In genomic region chr1:133920401-133920800, GRCm38 (mm10) we compare ENCODE assay signal across 14 mouse cellular contexts. TPM values are rescaled to one million over a fixed set of nuclear protein-coding genes. Genes with fewer than 3 reads are reported as not detected.
DNase-seq lines count a peak whose midpoint lies in the region; ATAC-seq and TF ChIP-seq lines count a peak whose summit lies in the region.
"Had no signal": no experiment of that assay in that cellular context is flagged by ENCODE, and none has a peak within 500 bp of the region (broad histone marks: within the 10 kb centered on the region; RNA-seq: fewer than 3 reads in every experiment).

No protein-coding gene starts in this region.

- H3K27ac ChIP-seq in heart, postnatal 0 days (ENCODE audit: low read depth): peak overlapping the region; percentile 80; the same call in 1 of the 2 replicates
- H3K27ac ChIP-seq in midbrain, embryonic 10.5 days (replicated peaks): peak overlapping the region; percentile 65
- H3K27ac ChIP-seq in midbrain, embryonic 16.5 days (ENCODE audit: low read length): no peak overlapping the region
- H3K27ac ChIP-seq in hindbrain, embryonic 16.5 days (ENCODE audit: low read depth, low read length): 0 out of 2 replicates have a peak overlapping the region, but pooled peaks have one; percentile 14
- H3K27ac ChIP-seq in small intestine, adult 2 months (ENCODE audit: insufficient read depth, low read depth, low read length): peak overlapping the region; percentile 82

- no peak for DNase-seq in heart, postnatal 0 days (ENCODE audit: low spot score)
- DNase-seq in heart, adult 11 months: no peak
- no peak for DNase-seq in midbrain, embryonic 10.5 days (ENCODE audit: low spot score)
- no peak for DNase-seq in frontal cortex, postnatal 10 days (ENCODE audit: low spot score in 2 of 2)
- no peak for DNase-seq in B cell, adult 2 months
- DNase-seq: layer of hippocampus, postnatal 36 days; lung, adult 18-20 months; right cerebral cortex, postnatal 4 days; thymus, adult 18-20 months had no signal

- no peaks in the 10 kb centered on the region for H3K36me3 ChIP-seq in heart, postnatal 0 days (replicated peaks; ENCODE audit: control insufficient read depth, insufficient read depth, low read length)
- no peaks in the 10 kb centered on the region for H3K36me3 ChIP-seq in midbrain, embryonic 10.5 days
- H3K36me3 ChIP-seq in midbrain, embryonic 16.5 days (ENCODE audit: control insufficient read depth, insufficient read depth, low read length): no peaks in the 10 kb centered on the region
- H3K36me3 ChIP-seq in hindbrain, embryonic 16.5 days (ENCODE audit: control insufficient read depth, insufficient read depth, low read length): no peaks in the 10 kb centered on the region
- no peaks in the 10 kb centered on the region for H3K36me3 ChIP-seq in small intestine, adult 2 months (ENCODE audit: control insufficient read depth, insufficient read depth, low read length)
- H3K36me3 ChIP-seq: heart, embryonic 12.5 days; kidney, embryonic 15.5 days had no signal

- H3K9ac ChIP-seq in heart, postnatal 0 days (replicated peaks; ENCODE audit: low read depth, low read length): no peak overlapping the region
- H3K9ac ChIP-seq in midbrain, embryonic 16.5 days (ENCODE audit: low read depth, low read length): no peak overlapping the region
- no peak overlapping the region for H3K9ac ChIP-seq in hindbrain, embryonic 16.5 days (ENCODE audit: low read depth, low read length)
- H3K9ac ChIP-seq: heart, embryonic 12.5 days; kidney, embryonic 15.5 days had no signal

- H3K27me3 ChIP-seq in heart, postnatal 0 days (ENCODE audit: control insufficient read depth, insufficient read depth, low read length): no peaks in the 10 kb centered on the region
- peaks cover 21% of the 10 kb centered on the region for H3K27me3 ChIP-seq in midbrain, embryonic 10.5 days (ENCODE audit: low read depth, poor library complexity, severe bottlenecking)
- H3K27me3 ChIP-seq in midbrain, embryonic 16.5 days (ENCODE audit: control insufficient read depth, insufficient read depth, low read depth, low read length): 0 out of 2 replicates have a peak, but pooled peaks cover 2% of the 10 kb centered on the region
- no peaks in the 10 kb centered on the region for H3K27me3 ChIP-seq in hindbrain, embryonic 16.5 days (replicated peaks; ENCODE audit: control insufficient read depth, insufficient read depth, low read length)
- no peaks in the 10 kb centered on the region for H3K27me3 ChIP-seq in small intestine, adult 2 months (ENCODE audit: control insufficient read depth, insufficient read depth, low read length)
- H3K27me3 ChIP-seq: heart, embryonic 12.5 days; kidney, embryonic 15.5 days had no signal

- 59% methylated on average over 3 of the region's 3 CpGs for WGBS in heart, postnatal 0 days
- WGBS in midbrain, embryonic 10.5 days: 45% methylated on average over 3 of the region's 3 CpGs
- WGBS in midbrain, embryonic 16.5 days: 39% methylated on average over 3 of the region's 3 CpGs
- WGBS in hindbrain, embryonic 16.5 days: 18% methylated on average over 3 of the region's 3 CpGs
- WGBS in small intestine, adult 2 months: 13% methylated on average over 3 of the region's 3 CpGs

- peaks cover 38% of the 10 kb centered on the region for H3K4me1 ChIP-seq in heart, postnatal 0 days (ENCODE audit: control insufficient read depth, insufficient read depth)
- peaks cover 41% of the 10 kb centered on the region for H3K4me1 ChIP-seq in midbrain, embryonic 10.5 days
- peaks cover 22% of the 10 kb centered on the region for H3K4me1 ChIP-seq in midbrain, embryonic 16.5 days (ENCODE audit: control insufficient read depth, insufficient read depth, low read length)
- H3K4me1 ChIP-seq in hindbrain, embryonic 16.5 days (ENCODE audit: control insufficient read depth, insufficient read depth, low read depth, low read length): peaks cover 21% of the 10 kb centered on the region
- H3K4me1 ChIP-seq in small intestine, adult 2 months (ENCODE audit: control insufficient read depth, insufficient read depth, insufficient read length, low read length): peaks cover 23% of the 10 kb centered on the region

- ATAC-seq in heart, postnatal 0 days (ENCODE audit: insufficient read depth, low read depth): no peak
- no peak for ATAC-seq in midbrain, embryonic 16.5 days
- no peak for ATAC-seq in hindbrain, embryonic 16.5 days

- H3K9me3 ChIP-seq in heart, postnatal 0 days (replicated peaks; ENCODE audit: control insufficient read depth, low read length): no peaks in the 10 kb centered on the region
- H3K9me3 ChIP-seq in midbrain, embryonic 10.5 days (replicated peaks): no peaks in the 10 kb centered on the region
- H3K9me3 ChIP-seq in midbrain, embryonic 16.5 days (replicated peaks; ENCODE audit: control insufficient read depth, low read length, poor library complexity, severe bottlenecking): no peaks in the 10 kb centered on the region
- no peaks in the 10 kb centered on the region for H3K9me3 ChIP-seq in hindbrain, embryonic 16.5 days (ENCODE audit: control insufficient read depth, low read length)
- H3K9me3 ChIP-seq: heart, embryonic 12.5 days; kidney, embryonic 15.5 days had no signal

- peak overlapping the region; percentile 26; the same call in 1 of the 2 replicates for H3K4me2 ChIP-seq in heart, postnatal 0 days (ENCODE audit: low read depth, low read length)
- no peak overlapping the region for H3K4me2 ChIP-seq in midbrain, embryonic 16.5 days (ENCODE audit: low read length)
- H3K4me2 ChIP-seq in hindbrain, embryonic 16.5 days (ENCODE audit: low read length): peak overlapping the region; percentile 15

- no peak for TF ChIP-seq CTCF in heart, postnatal 0 days (IDR thresholded peaks at IDR 0.05; ENCODE audit: low read depth)
- TF ChIP-seq CTCF in small intestine, adult 2 months (IDR thresholded peaks at IDR 0.05; ENCODE audit: extremely low read depth, insufficient read length, insufficient replicate concordance, low read depth, low read length): no peak

- no peak for TF ChIP-seq EP300 in heart, postnatal 0 days (IDR thresholded peaks at IDR 0.05; ENCODE audit: low read depth)

- no peak for TF ChIP-seq POLR2A in small intestine, adult 2 months (IDR thresholded peaks at IDR 0.05; ENCODE audit: low read depth, low read length)

- no peak overlapping the region for H3K4me3 ChIP-seq in heart, postnatal 0 days (ENCODE audit: low read depth, low read length)
- H3K4me3 ChIP-seq in midbrain, embryonic 10.5 days: no peak overlapping the region
- no peak overlapping the region for H3K4me3 ChIP-seq in midbrain, embryonic 16.5 days (ENCODE audit: low read depth, low read length)
- H3K4me3 ChIP-seq in hindbrain, embryonic 16.5 days (ENCODE audit: low read length): no peak overlapping the region
- peak overlapping the region; percentile 17; the same call in 1 of the 2 replicates for H3K4me3 ChIP-seq in small intestine, adult 2 months (ENCODE audit: low read depth, low read length)
- H3K4me3 ChIP-seq: heart, embryonic 12.5 days; kidney, embryonic 15.5 days had no signal

RNA-seq across cellular contexts. Expression of gene Prelp, which starts 0.8 kb away (rescaled TPM):
- total RNA-seq in heart, postnatal 0 days (2014; rRNA removed; ENCODE audit: low replicate concordance): 5.4 and 6.1 TPM in 2 replicates
- polyA plus RNA-seq in heart, postnatal 0 days (2015; fragmentation: Nextera tagmentation; extraction: Ambion mirVana): 6.2 and 6.5 TPM in 2 replicates
- 0.31 and 0.67 TPM in 2 replicates for polyA plus RNA-seq in midbrain, embryonic 10.5 days (2016; fragmentation: Nextera tagmentation; extraction: Ambion mirVana)
- polyA plus RNA-seq in midbrain, embryonic 16.5 days (2015; fragmentation: Nextera tagmentation; extraction: Ambion mirVana): 8.1 and 9.1 TPM in 2 replicates
- 12.0 and 17.0 TPM in 2 replicates for polyA plus RNA-seq in hindbrain, embryonic 16.5 days (2015; fragmentation: Nextera tagmentation; extraction: Ambion mirVana)
- polyA plus RNA-seq in small intestine, adult 2 months (2012; rRNA removed): 11.4 and 14.2 TPM in 2 replicates

RNA-seq across cellular contexts. Expression of gene Optc, which starts 12.6 kb away (rescaled TPM):
- 3.2 TPM in 1 of 2 replicates, not detected in the other for total RNA-seq in heart, postnatal 0 days (2014; rRNA removed; ENCODE audit: low replicate concordance)
- polyA plus RNA-seq in heart, postnatal 0 days (2015; fragmentation: Nextera tagmentation; extraction: Ambion mirVana): 0.07 and 0.11 TPM in 2 replicates
- 0.86 and 1.7 TPM in 2 replicates for polyA plus RNA-seq in midbrain, embryonic 10.5 days (2016; fragmentation: Nextera tagmentation; extraction: Ambion mirVana)
- polyA plus RNA-seq in midbrain, embryonic 16.5 days (2015; fragmentation: Nextera tagmentation; extraction: Ambion mirVana): 2.3 and 3.7 TPM in 2 replicates
- 4.0 and 4.1 TPM in 2 replicates for polyA plus RNA-seq in hindbrain, embryonic 16.5 days (2015; fragmentation: Nextera tagmentation; extraction: Ambion mirVana)
- polyA plus RNA-seq in small intestine, adult 2 months (2012; rRNA removed): 5.0 and 8.3 TPM in 2 replicates
